Mouse (Mus musculus) monocyte, adult 5-6 weeks (primary cell): ENCODE results near the gene Vps35l. TPM values are rescaled to one million over a fixed set of nuclear protein-coding genes. Genes with fewer than 3 reads are reported as not detected.

Source experiments
- ATAC-seq: fragments of 153-309, 156-312 bp; replicated peaks from 2 replicates; pipeline ENCODE4 v1.8.0; 2017; ENCODE audit warnings: mild to moderate bottlenecking; ENCODE audit not compliant: low TSS enrichment, insufficient number of reproducible peaks, severe bottlenecking, poor library complexity, low FRiP score
- total RNA-seq: library from RNA; stranded (forward); fragments of 200-1000, 200-491, 200-594 nt; gene quantifications from 3 replicates; pipeline ENCODE4 v1.2.3, GENCODE M21; 2017

Gene Vps35l
- total RNA-seq, 1 experiment from 2014 or later: 41.4 TPM

DNA sequence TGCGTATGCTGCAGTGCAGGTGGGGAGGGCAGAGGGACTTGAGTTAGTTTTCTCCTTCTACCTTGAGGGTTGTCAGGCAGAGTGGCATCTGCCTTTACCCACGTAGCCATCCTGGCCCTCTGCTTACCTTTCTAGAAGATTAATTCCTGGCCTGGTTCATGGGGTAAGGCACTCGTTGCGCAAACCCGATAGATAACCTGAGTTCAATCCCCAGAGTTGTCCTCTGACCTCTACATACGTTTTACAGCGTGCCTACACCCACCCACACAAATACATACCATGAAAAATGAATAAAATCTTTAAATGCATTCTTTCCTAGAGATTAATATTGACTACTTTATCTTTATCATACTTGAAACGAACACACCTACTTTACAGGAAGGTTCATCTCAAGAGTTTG is 63.4 kb downstream of the Vps35l start:
- ATAC-seq: no peak

DNA sequence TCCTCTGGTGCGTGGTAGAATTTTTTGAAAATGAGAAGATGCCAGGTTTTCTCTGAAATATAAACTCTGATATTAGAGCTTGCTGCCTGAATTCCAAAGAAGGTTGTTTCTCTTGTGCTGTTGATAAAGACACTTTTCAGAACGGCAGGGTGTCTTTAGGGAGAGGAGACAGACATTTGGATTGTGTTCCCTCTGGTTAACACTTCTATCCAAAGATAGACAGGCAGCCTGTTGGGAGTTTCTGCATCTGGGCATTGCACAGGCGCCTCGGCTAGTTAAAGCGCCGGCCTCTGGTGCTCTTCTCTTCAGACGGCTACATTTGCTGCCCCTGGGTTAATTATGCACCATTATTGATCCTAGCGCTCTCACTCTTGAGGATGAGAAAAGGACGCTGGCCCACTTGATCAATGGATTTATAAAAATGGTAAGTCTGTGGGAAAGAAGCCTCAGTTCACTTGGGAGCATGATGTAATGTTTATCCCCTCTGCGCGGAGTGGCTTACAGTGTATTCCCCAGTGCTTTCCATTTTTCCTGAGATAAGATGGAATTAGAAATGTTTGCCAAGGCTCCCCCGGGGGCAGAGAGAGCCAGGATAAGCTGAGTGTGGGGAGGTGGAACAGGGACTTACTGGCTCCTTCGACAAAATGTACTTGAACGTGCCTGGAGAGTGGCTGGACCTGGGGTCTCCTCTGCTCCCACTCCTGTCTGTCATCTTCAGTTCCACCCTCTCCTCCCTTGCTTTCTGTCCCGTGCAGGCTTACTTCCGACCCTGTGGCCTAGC is 66.8 kb downstream of the Vps35l start:
- ATAC-seq: no peak

DNA sequence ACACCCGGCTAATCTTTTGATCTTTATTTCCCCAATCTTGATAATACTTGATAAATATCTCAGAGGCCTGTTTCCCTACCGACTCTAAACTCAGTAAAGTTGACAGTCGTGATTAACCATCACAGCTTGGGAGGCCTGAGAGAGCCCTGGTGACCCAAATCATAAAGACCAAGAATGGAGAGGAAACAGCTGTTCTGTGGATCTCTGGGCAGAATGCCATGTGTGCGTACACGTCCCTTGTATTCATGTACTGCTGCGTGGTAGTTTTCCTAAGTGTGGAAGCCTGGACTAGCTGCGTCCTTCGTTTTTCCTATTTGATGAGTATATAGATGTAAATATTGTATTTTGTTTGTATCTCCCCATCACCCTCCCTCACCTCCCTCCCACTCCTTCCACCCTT is 67.9 kb downstream of the Vps35l start:
- ATAC-seq: no peak

DNA sequence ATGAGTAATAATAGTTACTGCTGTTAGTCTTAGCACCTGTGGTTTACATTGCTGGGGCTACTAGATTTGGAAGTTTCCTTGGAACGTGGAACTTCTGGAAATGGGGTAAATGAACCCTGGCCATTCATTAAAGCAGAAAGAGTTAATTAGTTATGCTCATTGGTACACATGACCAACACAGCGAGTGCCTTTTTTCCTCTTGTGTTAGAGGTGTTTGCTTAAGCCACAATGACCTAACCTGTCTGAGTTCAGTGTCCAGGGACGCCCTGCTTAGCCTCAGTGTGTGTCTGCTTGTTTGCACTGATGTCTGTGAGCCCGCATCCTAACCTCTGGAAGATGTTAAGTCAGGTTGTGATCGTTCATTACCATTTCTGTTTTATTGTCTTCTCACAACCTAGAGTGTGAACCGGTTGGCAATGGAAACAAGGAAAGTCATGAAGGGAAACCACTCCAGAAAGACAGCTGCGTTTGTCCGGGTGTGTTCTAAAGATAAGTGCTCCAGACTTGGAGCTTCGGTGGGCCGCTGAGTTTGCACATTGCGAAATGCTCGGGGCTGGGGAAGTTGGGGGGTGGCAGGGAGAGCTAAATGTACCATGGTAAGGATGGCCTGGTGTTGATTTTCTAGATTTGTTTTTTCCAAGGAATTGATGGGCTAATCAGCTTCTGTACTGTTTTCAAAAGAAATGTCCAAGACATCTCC is 71.5 kb downstream of the Vps35l start:
- no peak for ATAC-seq

DNA sequence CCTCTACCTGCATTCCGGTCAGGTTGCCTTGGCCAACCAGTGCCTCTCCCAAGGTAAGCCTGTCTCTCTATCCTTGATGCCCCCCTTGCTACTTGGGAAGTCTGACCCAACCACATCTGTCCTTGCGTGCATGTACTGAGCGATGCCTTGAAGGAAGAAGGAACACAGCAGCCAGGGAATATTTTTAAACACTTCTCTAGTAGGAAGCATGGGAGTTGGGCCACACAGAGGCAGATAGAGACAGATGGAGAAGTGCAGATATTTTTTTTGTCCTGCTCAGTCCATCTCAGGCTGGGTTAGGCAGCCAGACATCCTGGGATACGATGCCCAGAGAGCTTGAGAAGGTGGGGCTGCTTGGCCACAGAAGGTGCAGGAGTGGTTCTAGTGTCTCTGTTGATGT is 73.6 kb downstream of the Vps35l start:
- no peak for ATAC-seq

DNA sequence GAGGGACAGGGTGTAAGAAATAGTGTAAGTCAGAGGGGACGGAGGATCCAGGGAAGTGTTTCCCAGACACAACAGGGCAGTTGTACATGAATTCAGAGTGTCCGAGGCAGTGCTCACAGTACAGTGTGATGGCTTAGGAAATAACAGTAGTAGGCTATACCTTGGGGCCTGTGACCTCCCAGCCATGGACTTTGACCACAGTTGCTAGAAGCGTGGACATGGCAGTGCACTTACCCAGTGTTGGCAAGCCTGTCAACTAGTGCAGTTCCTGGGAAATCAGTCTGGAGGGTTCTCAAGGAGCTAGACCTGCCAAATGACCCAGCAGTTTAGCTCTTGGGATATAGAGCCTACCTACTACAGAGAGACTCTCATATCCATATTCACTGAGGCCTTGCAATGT is 76.2 kb downstream of the Vps35l start:
- no peak for ATAC-seq

DNA sequence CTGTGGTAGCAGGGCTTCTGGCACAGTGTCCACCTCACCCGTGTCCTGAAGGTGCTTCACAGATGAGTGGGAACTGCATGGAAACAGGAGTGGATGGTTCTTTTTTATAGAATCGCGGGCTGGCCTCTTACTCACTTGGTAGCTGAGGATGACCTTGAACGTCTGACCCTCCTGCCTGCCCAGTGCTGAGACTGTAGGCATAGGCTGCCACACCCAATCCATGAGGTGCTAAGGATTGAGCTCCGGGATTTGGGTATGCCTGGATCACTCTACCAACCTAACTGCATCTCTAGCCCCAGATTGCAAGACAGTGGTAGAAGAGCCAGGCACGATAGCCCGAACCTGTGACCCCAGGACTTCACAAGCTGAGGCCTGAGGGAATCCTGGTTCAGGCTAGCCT is 77.7 kb downstream of the Vps35l start:
- no peak for ATAC-seq

DNA sequence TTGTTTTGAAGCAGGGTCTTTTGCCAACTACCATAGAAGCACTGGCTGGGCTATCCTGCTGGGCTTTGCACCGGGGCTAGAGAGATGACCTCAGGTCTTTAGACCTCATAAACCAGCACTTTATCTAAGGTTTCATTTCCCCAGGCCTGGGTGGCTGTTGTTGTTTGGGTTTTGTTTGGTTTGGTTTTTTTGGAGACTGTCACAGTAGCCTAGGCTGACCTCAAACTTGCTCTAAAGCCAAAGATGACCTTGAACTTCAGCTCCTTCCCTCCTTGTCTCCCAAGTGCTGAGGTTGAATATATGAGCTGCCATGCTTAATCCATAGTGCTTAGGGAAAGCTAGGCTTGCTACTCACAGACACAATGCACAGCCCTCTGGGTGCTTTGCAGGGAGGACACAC is 79.6 kb downstream of the Vps35l start:
- ATAC-seq: no peak

DNA sequence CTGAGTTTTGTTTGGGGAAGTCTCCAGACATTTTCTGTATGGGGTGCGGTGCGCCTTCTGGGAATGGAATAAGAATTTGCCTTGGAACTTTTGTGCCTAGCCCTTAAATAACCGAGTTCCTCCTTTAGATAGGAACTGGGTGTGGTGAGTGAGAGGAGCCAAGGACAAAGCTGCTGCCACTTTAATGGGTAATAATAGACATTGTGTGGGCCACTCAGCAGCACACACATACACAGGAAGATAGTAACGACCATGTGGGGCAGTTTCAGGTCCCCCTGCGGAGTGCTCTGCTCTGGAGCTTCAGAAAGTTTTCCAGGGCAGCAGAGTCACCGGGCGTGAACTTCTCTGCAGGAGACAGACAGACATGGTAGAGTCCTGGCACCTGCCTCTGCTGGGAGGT is 81.3 kb downstream of the Vps35l start:
- no peak for ATAC-seq

DNA sequence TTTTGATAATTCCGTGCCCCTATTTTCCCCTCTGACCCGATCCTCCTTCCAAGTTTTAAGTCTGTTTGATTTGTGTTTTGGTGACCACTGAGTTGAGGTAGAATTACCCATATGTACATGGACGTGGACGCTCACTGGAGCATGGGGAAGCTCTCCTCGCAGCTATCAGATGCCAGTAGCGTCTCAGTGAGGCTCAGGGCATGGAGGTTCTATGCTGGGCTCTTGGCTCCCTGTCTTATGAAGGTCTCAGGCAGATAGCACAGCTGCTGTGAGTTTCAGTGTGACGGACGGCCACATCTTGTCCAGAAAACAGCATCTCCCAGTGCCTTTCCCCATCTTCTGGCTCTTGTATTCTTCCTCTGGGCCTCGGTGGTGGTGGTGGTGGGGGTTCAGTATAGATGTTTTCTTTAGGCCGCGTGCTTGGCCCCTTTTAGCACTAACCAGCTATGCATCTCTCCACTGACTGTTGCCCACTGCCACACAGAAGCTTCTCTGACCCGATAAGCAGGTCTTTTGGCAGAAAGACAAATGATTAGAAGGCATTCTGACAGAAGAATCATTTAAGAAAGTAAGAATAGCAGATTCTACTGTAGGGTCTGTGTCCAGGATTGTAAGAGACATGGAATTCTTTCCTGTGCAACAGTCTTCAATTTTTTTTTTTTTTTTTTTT is 82.0 kb downstream of the Vps35l start:
- ATAC-seq: no peak

DNA sequence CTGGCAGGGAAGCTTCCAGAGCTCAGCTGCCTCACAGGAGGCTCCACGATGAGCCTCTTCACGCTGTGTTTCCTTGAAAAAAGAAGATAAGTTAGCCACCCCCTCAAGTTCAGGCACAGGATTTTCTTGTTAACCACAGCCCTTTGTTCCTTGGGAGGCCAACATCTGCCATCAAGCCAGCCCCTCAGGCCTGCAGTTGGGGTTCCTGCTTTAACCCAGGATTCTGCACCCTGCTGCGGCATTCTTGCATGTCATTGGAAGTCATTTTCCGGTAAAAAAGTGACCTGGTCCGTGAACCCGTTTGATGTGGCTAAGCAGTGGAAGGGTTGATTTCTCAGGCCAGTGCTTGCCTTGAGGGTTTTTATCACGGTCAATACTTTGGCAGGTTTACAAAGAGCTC is 84.4 kb downstream of the Vps35l start:
- ATAC-seq: no peak

DNA sequence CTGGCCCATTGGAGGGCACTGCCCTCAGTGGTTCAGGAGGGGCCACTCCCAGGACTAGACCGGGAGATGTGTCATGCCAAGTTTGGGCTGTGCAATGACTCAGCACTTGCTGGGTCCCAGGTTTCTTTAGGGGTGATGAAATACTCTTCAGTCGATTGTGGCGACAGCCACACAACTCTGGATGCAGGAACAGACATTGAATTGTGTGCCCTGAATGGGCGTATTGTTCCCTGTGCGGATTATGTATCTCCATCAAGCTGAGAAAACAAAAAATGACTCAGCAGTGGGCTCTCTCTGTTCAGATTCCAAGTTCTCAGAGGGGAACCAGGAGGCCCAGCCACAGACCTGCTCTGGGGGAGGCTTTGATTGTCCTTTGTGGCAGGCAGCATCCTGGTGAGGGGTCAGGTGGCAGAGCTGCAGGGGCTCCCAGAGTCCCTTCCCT is 88.0 kb downstream of the Vps35l start:
- ATAC-seq: no peak

DNA sequence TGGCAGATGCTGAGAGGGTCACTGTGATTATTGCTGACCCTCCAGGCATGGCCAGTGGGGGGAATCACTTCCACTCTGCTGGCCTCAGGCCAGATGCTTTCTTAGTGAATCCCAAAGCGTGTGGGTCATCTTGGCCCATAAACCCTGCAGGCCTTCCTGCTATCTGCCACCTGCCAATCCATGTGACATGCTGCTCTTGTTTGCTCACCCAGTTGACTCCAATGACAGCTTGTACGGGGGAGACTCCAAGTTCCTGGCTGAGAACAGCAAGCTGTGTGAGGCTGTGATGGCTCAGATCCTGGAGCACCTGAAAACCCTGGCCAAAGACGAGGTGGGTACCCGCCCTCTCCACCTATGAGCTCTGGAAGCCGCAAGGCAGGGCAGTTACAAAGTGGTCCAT is 97.9 kb downstream of the Vps35l start:
- no peak for ATAC-seq

DNA sequence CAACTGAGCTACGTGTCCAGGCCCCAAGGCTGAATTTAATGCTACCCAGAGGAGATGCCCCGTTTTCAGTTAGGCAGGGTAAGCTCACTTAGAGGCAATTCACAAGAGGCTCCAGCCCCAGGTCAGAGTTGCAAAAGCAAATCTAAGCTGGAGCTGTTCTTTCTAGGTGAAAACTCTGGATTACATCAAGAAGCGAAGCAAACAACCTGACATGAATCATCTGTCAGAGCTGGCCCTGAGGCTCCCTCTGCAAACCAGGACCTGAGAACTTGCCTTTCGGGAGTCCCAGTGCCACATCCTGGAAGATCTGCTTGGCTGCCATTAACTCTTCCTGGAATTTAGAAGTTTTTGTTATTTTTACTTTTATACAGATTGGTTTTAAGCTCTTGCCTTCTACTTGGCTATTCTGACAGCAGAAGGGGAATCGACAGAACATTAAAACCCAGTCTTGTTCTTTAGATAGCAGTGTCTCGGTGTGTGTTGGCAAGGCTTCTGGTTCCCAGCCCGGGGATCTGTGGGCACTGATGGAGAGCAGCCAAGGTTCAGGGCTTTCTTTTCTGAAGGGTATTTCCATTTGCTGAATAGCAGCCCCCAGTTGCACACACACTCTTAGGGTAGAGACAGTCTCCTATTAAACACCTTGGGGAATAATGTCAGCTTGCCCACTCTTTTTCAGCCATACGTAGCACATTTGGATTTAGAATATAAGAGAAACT is 101.2 kb downstream of the Vps35l start:
- no peak for ATAC-seq

DNA sequence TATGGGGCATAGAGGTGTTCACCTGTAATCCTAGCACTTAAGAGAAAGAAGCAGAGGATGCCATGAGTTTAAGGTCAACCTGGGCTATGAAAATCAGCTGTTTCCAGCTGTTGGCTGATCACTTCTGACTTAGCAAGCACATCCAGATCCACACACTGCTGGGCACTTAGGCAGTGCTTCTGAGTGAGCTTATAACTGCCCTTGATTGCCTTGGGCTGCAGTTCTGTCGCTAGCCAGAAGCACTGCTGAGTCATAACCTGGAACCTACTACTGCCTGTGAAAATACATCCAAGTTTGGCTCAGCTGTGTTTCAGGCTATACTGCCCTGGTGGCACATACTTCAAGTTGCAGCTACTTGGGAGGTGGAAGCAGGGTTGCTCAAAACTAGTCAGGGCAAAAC is 101.8 kb downstream of the Vps35l start:
- no peak for ATAC-seq

DNA sequence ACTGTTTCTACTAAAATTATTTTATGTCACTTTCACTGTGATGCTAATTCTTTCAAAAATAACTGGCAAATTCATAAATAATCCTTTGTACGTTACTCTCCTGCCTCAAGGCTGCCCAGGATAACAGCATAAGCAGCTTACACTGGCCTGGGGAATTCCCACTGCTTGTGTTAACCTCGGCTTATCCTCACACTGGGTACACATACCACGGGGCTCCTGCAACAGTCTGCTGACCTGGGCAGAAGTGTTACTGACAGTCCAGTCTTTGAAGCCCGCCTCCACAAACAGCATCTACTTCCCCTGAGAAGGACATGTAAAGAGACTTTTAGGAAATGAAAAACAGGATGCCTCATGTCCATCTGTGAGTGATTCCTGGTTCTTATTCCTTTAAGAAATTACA is 102.9 kb downstream of the Vps35l start:
- ATAC-seq: no peak

DNA sequence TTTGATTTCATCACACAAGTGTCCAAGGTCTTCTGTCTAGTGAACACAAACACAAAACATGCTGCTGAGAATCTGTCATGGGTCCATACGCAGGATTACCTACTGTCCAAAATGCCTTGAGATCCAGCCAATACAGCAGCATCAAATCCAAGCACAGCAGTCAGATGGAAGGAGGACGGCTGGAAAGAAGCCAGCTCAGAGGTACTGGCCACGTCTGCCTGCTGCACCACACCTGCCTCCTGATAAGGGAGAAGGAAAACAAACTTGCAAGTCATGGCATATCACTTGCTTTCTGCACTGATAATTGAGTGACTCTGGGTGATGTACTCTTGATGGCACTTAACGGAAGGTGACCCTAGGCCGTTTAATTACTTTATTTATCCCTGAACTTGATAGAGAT is 105.1 kb downstream of the Vps35l start:
- no peak for ATAC-seq

DNA sequence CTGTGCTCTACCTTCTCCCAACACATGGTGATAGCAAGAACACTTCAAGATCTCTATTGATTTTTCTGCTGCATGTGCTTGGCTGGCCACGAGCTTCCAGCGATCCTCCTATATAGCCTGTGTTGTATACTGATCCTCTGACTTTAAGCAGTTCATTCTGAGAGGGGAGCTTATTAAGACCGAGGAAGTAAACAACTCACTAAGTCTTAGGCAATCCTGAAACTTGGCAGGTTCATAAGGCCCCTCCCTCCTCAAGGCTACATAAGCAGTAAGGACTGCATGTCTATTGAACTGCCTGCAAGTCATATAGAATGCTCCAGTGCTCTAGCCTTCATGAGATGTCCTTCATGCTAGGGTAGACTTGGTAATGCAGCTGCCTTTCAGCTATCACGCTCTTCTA is 106.3 kb downstream of the Vps35l start:
- ATAC-seq: no peak

DNA sequence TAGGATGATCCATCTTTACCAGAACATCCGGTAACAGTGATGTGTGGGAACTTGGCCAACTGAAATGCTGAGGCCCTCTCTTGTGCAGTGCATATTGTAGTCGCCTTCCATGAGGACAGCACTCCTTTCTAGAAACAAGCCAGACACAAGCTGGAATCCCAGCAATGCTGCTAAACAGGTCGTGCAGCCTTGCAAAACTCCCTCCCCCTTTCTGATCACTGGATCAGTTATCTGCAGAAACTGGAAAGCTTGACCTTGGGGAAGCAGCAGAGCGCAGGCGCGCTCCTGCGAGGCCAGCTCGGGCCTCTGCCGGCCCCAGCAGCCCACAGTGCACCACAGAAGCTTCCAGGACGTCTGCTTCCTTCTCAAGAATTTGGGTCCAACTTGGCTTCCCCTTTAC is 108.8 kb downstream of the Vps35l start:
- ATAC-seq: no peak
